Mouse (Mus musculus): ENCODE measurements around the gene Smpd1. TPM values are rescaled to one million over a fixed set of nuclear protein-coding genes. Genes with fewer than 3 reads are reported as not detected.

The Smpd1 gene
- polyA plus RNA-seq, 1 experiment from 2014 or later = 73.5 TPM

DNA sequence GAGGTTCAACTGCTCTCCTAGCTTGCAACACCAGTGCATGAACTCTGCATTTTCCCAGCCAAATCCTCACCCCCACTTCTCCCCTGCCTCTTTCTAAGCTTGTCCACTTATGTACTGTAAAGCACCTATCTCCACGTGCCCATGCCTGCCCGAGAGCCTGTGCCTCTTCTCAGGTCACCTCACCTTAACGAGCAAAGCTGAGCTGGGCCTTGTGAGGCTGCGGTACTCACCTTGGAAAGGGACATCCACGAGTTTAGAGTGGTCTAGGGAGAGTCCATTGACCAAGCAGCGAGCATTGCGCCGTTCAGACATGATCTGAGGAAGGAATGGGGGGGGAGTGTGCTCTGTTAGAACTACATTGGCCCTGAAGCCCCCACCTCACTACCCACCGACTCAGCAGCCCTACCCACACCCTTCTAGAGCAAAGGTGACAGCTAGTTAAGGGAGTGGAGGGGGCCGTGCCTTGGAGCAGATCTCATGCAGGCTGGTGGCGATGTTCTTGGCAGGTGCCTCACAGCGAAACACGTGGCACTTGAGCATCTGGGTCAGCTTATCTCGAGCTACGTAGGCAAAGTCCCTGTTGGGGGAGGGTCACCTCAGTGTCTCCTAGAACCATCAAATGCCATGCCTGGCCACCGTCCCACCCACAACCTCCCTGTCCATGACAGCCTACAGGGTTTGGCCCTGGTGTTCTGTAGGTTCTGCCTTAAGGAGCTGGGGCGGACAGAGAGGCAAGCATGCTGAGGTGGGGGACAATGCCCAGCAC lies 11.1 kb downstream of the Smpd1 start:
- Histone ChIP-seq H3K4me2 (no peak overlapping the region), H3K27me3 (no peaks in the 10 kb centered on the region), H3K9me3 (no peaks in the 10 kb centered on the region), H3K9ac (no peak overlapping the region), H3K4me3 (no peak overlapping the region), H3K4me1 (replicated peaks) (peaks cover 29% of the 10 kb centered on the region), H3K36me3 (peaks cover 68% of the 10 kb centered on the region), H3K27ac (no peak overlapping the region)
- WGBS = 90% methylated on average over 17 of the region's 17 CpGs
- ATAC-seq (ENCODE audit: low FRiP score) = no peak

DNA sequence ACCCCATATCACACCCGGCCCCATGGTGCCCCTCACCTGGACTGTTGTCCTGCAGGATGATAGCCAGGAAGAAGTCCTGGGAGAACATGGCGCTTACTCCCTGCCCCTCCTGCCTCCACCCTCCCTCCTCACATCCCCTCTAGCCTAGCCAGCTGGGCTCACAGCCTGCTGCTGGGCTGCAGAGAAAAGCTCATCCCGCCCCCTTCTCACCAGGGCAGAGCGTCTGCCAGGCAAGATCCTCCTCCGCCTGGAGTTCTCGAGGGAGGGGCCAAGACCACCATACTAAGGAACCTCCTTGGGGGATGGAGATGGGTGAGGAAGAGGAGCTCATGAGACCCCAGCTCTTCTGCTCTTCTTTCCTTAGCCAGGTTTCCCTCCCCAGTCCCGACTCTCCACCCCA lies 14.4 kb downstream of the Smpd1 start:
- no peaks in the 10 kb centered on the region for H3K27me3 ChIP-seq
- peak; percentile 60 for ATAC-seq (ENCODE audit: low FRiP score)
- H3K9me3 ChIP-seq = no peaks in the 10 kb centered on the region
- peaks cover 57% of the 10 kb centered on the region for H3K36me3 ChIP-seq
- peak overlapping the region; percentile 67 for H3K9ac ChIP-seq
- H3K4me1 ChIP-seq (replicated peaks) = peaks cover 56% of the 10 kb centered on the region
- peak overlapping the region; percentile 59 for H3K4me2 ChIP-seq
- WGBS = 14% methylated on average over 7 of the region's 7 CpGs
- peak overlapping the region; percentile 93 for H3K27ac ChIP-seq
- peak overlapping the region; percentile 31 for H3K4me3 ChIP-seq

GRCm38 (mm10) chr7:105568988-105569471 lies 14.9 kb downstream of the Smpd1 start:
- H3K9ac ChIP-seq = peak overlapping the region; percentile 67
- ATAC-seq (ENCODE audit: low FRiP score) = peak; percentile 88
- peaks cover 60% of the 10 kb centered on the region for H3K4me1 ChIP-seq (replicated peaks)
- 2% methylated on average over 6 of the region's 6 CpGs for WGBS
- no peaks in the 10 kb centered on the region for H3K9me3 ChIP-seq
- peak overlapping the region; percentile 93 for H3K27ac ChIP-seq
- peaks cover 57% of the 10 kb centered on the region for H3K36me3 ChIP-seq
- peak overlapping the region; percentile 31 for H3K4me3 ChIP-seq
- peak overlapping the region; percentile 59 for H3K4me2 ChIP-seq
- no peaks in the 10 kb centered on the region for H3K27me3 ChIP-seq

DNA sequence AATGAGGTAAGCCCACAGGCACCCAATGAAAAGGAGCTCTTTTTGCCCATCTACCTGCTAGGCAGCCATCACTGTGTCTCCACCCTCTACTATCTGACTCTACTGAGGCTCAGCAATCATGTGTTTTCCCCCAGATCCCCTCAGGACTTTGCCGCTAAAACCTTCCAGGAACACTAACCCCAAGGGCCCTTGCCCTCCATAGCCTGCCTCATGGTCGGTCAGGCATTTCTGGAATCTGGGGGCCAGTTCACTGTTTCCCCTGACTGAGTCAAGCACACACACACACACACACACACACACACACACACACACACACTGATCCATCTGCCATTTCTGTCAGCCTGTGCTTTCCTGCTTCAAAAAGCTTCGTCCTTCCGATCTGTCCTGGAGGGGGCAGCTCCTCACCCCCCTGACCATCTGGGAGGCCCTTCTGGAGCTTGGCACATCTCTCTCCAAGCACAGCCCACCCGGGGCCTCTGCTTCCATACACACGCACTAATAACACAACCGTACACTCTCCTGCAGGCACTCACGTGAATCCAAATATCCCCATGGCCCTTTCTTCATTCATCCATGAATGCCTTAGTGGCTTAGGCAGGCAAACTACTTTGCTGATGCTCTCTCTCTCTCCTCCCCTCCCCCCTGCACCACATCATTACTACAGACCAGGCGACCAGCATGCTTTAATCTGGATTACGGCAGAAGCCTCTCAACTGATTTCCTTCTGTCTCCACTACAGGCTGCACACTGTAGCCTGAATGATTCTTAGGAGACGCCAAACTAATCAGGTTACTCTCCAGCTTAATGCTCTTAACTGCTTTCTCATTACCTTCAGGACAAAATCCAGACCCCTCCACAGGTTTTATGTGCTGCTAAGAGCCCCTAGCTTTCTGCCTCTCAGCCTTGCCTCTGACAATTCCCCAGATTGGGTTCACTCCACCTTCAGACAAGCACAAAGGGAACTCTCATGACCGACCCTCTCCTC lies 15.6 kb downstream of the Smpd1 start:
- H3K4me1 ChIP-seq (replicated peaks) = peaks cover 68% of the 10 kb centered on the region
- 15% methylated on average over 12 of the region's 12 CpGs for WGBS
- H3K36me3 ChIP-seq = peaks cover 56% of the 10 kb centered on the region

GRCm38 (mm10) chr7:105570756-105571155 lies 16.6 kb downstream of the Smpd1 start:
- Histone ChIP-seq H3K4me3 (no peak overlapping the region), H3K9me3 (no peaks in the 10 kb centered on the region), H3K36me3 (peaks cover 49% of the 10 kb centered on the region), H3K4me2 (peak overlapping the region; percentile 59), H3K4me1 (replicated peaks) (peaks cover 77% of the 10 kb centered on the region), H3K27me3 (no peaks in the 10 kb centered on the region), H3K27ac (peak overlapping the region; percentile 93), H3K9ac (no peak overlapping the region)
- 76% methylated on average over 4 of the region's 4 CpGs for WGBS
- ATAC-seq (ENCODE audit: low FRiP score) = no peak

More for the DNA sequence above, 15.6 kb downstream of the Smpd1 start:
- Histone ChIP-seq H3K27ac (peak overlapping the region; percentile 93), H3K9ac (peak overlapping the region; percentile 67), H3K4me3 (peak overlapping the region; percentile 31), H3K4me2 (peak overlapping the region; percentile 59), H3K9me3 (no peaks in the 10 kb centered on the region), H3K27me3 (no peaks in the 10 kb centered on the region)
- peak; percentile 52 for ATAC-seq (ENCODE audit: low FRiP score)

DNA sequence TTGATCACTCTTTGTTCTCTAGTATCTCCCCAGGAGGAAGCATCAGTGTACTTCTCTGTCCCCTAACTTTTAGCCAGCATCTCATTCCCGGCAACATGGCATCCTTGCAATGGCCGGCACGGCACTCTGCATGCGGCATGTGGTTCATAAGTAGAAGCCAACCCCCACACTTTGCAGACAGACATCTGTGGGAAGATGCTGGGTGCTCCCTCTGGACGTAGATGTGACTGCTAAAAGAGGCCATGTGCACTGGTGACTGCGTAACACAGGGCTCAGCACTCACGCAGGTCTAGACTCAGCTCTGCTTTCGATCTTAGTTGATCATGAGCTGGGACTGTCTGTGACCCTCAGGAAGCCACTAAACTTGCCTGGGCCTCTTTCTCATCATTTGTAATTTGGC lies 18.8 kb downstream of the Smpd1 start:
- Histone ChIP-seq H3K4me1 (replicated peaks) (peaks cover 92% of the 10 kb centered on the region), H3K4me2 (no peak overlapping the region)

GRCm38 (mm10) chr7:105574537-105574936 lies 20.4 kb downstream of the Smpd1 start:
- Histone ChIP-seq H3K27me3 (no peaks in the 10 kb centered on the region), H3K9ac (no peak overlapping the region), H3K9me3 (no peaks in the 10 kb centered on the region), H3K4me1 (replicated peaks) (peaks cover 92% of the 10 kb centered on the region), H3K27ac (no peak overlapping the region), H3K4me2 (no peak overlapping the region), H3K36me3 (peaks cover 26% of the 10 kb centered on the region), H3K4me3 (no peak overlapping the region)
- 71% methylated on average over 4 of the region's 4 CpGs for WGBS
- no peak for ATAC-seq (ENCODE audit: low FRiP score)

More for the DNA sequence above, 18.8 kb downstream of the Smpd1 start:
- 88% methylated on average over 8 of the region's 8 CpGs for WGBS
- Histone ChIP-seq H3K27ac (no peak overlapping the region), H3K9me3 (no peaks in the 10 kb centered on the region), H3K36me3 (peaks cover 27% of the 10 kb centered on the region), H3K4me3 (no peak overlapping the region), H3K27me3 (no peaks in the 10 kb centered on the region), H3K9ac (no peak overlapping the region; the same call in 1 of the 2 replicates)
- ATAC-seq (ENCODE audit: low FRiP score) = no peak

- 90% methylated on average over 3 of the region's 3 CpGs for WGBS
- no peak for ATAC-seq (ENCODE audit: low FRiP score)
These were observed 22.1 kb downstream of the Smpd1 start for GRCm38 (mm10) chr7:105576166-105576748.

GRCm38 (mm10) chr7:105577377-105577871 lies 23.3 kb downstream of the Smpd1 start:
- H3K9ac ChIP-seq = no peak overlapping the region
- no peak for ATAC-seq (ENCODE audit: low FRiP score)
- H3K27me3 ChIP-seq = no peaks in the 10 kb centered on the region
- H3K36me3 ChIP-seq = peaks cover 25% of the 10 kb centered on the region
- H3K4me3 ChIP-seq = no peak overlapping the region
- H3K27ac ChIP-seq = no peak overlapping the region
- H3K9me3 ChIP-seq = no peaks in the 10 kb centered on the region
- 94% methylated on average over 6 of the region's 6 CpGs for WGBS
- H3K4me2 ChIP-seq = no peak overlapping the region
- peaks cover 82% of the 10 kb centered on the region for H3K4me1 ChIP-seq (replicated peaks)

More at GRCm38 (mm10) chr7:105576166-105576748, 22.1 kb downstream of the Smpd1 start:
- Histone ChIP-seq H3K4me2 (no peak overlapping the region), H3K27ac (no peak overlapping the region), H3K9me3 (no peaks in the 10 kb centered on the region), H3K27me3 (no peaks in the 10 kb centered on the region), H3K4me3 (no peak overlapping the region), H3K36me3 (peaks cover 26% of the 10 kb centered on the region), H3K4me1 (replicated peaks) (peaks cover 84% of the 10 kb centered on the region), H3K9ac (no peak overlapping the region)

GRCm38 (mm10) chr7:105578481-105578880 lies 24.3 kb downstream of the Smpd1 start:
- Histone ChIP-seq H3K36me3 (peaks cover 15% of the 10 kb centered on the region), H3K9me3 (no peaks in the 10 kb centered on the region), H3K27ac (no peak overlapping the region), H3K4me2 (no peak overlapping the region), H3K4me1 (replicated peaks) (peaks cover 72% of the 10 kb centered on the region), H3K9ac (no peak overlapping the region), H3K27me3 (no peaks in the 10 kb centered on the region), H3K4me3 (no peak overlapping the region)
- no peak for ATAC-seq (ENCODE audit: low FRiP score)
- 89% methylated on average over 2 of the region's 2 CpGs for WGBS

GRCm38 (mm10) chr7:105580627-105581089 lies 26.5 kb downstream of the Smpd1 start:
- H3K36me3 ChIP-seq = no peaks in the 10 kb centered on the region
- 0% methylated on average over 17 of the region's 22 CpGs for WGBS
- peaks cover 50% of the 10 kb centered on the region for H3K4me1 ChIP-seq (replicated peaks)

More at GRCm38 (mm10) chr7:105580627-105581089, 26.5 kb downstream of the Smpd1 start:
- H3K27me3 ChIP-seq = no peaks in the 10 kb centered on the region
- peak overlapping the region; percentile 71 for H3K4me3 ChIP-seq
- peak; percentile 67 for ATAC-seq (ENCODE audit: low FRiP score)
- peak overlapping the region; percentile 92 for H3K9ac ChIP-seq
- peak overlapping the region; percentile 96 for H3K27ac ChIP-seq
- no peaks in the 10 kb centered on the region for H3K9me3 ChIP-seq
- H3K4me2 ChIP-seq = peak overlapping the region; percentile 73

All from hindbrain, embryonic 13.5 days (tissue).